Mouse (Mus musculus) cerebellum, postnatal 10 days (tissue): Measurements from ENCODE around the gene Foxl1.

Source experiments
- DNase-seq, 2 experiments: peaks; one replicate each; pipeline ENCODE4 v3.0.0; 2021; ENCODE audit warnings: mixed read lengths in 2 of 2

Foxl1 gene

DNA sequence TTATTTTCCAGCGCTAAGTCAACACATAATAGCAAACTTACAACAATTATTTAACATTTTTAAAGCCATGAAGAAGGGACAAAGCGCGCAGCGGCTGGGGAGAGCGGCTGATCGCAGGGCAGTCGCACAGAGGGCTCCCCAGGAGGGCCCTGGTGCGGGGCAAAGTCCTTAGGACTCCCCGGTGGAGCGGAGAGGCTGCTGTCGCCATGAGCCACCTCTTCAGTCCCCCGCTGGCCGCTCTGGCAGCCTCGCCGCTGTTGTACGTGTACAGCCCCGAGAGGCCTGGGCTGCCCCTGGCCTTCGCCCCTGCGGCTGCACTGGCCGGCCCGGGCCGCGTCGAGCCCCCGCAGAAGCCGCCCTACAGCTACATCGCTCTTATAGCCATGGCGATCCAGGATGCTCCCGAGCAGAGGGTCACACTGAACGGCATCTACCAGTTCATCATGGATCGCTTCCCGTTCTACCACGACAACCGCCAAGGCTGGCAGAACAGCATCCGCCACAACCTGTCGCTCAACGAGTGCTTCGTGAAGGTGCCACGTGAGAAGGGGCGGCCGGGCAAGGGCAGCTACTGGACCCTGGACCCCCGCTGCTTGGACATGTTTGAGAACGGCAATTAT is at the start of gene Foxl1:
Gene Foxl1, plus strand, starts transcription at position 185 of the 620 bp plus-strand sequence.
- DNase-seq = peak; percentile 32 to 47

GRCm38 (mm10) chr8:121078721-121079120 is 49.0 kb upstream of the Foxl1 start:
- DNase-seq = no peak

GRCm38 (mm10) chr8:121079201-121079600 is 48.5 kb upstream of the Foxl1 start:
- DNase-seq = no peak

- no peak for DNase-seq
These were observed 47.8 kb upstream of the Foxl1 start for GRCm38 (mm10) chr8:121079944-121080343.

DNA sequence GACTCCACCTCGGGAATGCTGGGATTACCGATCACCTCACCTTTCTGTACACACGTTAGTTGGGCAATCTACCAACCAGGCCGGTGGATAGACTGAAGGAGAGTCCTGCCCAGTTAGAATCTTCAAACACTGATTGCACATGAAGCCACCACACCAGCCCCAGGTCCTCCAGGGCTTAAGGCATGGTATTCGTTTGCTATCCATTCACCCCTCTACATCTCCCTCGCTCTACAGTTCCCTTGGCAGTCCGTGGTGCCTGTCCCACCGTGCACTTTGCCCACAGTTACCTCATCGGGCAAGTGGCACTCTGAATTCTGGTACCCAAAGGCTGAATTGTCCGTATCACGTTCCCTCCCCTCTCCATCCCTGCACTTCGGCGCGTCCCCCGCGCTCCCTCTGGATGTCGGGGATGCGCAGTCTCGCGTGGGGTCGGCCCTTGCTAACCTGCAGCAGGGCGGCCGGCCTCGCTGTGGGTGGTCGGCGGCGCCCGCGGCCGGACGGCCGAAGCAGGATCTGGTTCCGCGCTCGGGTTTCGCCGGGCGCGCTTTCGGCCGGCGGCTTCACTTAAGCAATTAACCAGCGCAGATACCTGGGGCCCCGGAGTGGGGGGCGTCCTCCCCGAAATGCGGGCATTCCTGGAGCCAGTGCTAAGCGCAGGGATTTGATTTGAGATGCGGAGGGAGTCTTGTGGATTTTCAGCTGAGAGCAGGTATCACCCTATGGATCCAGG is 47.2 kb upstream of the Foxl1 start:
- DNase-seq = no peak

DNA sequence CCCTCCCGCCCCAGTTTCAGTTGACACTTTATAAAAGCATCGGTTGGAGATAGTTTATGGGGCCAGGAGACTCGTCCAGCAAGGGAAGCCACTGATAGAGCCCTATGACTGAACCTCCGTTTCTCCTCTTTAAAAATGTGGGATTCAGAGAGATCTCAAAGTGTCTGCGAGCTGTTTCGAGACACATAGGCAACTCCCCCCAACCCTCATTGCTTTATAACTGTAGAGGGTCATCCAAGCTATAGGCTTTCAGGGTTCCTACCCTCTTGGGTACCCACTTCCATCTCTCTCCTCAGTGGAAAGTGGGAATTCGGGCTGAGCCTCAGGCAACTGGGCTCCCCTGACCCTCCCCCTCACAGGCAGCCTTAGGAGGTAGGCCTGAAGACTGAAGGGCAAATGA is 46.3 kb upstream of the Foxl1 start:
- no peak for DNase-seq

- DNase-seq = peak in 1 of 2 experiments; percentile 20
These were observed 45.3 kb upstream of the Foxl1 start for GRCm38 (mm10) chr8:121082218-121083092.

DNA sequence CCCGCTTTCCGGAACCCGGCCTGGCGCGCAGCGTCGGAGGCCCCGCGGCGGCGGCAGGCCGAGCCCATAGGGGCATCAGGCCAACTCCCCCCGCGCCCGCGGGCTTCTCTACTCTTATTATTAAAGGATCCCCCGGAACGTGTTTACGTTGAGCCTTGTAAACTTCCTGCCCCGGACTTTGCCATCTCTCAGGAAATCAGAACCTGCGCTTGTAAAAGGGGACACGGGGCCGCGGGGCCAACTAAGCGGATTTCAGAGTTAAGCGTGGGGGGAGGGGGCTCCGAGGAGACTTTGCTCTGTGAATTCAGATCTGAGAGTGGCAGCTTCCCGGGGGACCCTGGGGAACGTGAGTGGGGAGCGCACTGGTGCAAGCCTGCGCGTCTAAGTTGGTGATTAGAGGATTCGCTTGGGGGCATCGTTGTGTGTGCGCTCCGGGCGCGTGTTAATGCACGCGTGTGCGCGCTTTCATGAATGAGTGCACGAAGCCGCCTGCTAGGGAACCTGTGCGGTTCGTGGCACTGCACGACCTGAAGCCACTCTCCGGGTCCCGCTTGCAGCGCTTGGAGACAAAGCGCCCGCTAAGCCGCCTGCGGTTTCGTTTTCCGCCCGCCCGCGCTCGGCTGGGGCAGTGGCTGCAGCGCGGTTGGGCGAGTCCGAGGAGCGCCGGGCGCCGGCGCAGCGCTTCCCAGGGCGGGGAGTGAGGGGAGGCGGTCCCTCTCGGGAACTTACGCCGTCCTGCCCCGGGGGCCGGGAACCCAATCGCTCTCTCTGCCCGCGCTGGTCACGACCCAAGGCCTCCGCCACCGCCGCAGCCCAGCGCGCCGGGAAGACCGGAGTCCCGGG is 44.4 kb upstream of the Foxl1 start:
- peak; percentile 47 to 54 for DNase-seq

- DNase-seq = no peak
These were observed 43.9 kb upstream of the Foxl1 start for GRCm38 (mm10) chr8:121083936-121084209.

DNA sequence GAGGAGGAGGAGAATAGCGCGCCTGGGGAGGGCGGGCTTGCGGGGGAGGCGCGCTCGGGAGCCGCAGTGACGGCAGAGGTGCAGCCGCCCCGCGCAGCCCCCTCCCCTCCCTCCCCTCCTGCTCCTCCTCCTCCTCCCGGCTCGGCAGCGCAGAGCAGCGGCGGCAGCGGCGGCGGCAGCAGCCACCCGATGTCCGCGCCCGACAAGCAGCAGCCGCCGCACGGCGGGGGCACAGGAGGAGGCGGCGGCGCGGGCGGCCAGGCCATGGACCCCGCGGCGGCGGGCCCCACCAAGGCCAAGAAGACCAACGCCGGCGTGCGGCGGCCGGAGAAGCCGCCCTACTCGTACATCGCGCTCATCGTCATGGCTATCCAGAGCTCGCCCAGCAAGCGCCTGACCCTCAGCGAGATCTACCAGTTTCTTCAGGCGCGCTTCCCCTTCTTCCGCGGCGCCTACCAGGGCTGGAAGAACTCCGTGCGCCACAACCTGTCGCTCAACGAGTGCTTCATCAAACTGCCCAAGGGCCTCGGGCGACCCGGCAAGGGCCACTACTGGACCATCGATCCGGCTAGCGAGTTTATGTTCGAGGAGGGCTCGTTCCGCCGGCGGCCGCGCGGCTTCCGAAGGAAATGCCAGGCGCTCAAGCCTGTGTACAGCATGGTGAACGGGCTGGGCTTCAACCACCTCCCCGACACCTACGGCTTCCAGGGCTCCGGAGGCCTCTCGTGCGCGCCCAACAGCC is 43.4 kb upstream of the Foxl1 start, which contains the start of gene Foxf1:
Gene Foxf1, plus strand, starts transcription at position 177 of the 742 bp plus-strand sequence.
- peak in 1 of 2 experiments; percentile 44 for DNase-seq

DNA sequence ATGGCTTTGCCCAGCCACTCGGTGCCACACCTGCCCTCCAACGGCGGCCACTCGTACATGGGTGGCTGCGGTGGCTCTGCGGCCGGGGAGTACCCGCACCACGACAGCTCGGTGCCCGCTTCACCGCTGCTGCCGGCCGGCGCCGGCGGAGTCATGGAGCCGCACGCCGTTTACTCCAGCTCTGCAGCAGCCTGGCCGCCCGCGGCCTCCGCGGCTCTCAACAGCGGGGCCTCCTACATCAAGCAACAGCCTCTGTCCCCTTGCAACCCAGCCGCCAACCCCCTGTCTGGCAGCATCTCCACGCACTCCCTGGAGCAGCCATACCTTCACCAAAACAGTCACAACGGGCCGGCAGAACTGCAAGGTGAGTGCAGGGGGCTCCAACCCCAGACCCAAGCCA is 42.7 kb upstream of the Foxl1 start:
- peak in 1 of 2 experiments; percentile 16 for DNase-seq

DNA sequence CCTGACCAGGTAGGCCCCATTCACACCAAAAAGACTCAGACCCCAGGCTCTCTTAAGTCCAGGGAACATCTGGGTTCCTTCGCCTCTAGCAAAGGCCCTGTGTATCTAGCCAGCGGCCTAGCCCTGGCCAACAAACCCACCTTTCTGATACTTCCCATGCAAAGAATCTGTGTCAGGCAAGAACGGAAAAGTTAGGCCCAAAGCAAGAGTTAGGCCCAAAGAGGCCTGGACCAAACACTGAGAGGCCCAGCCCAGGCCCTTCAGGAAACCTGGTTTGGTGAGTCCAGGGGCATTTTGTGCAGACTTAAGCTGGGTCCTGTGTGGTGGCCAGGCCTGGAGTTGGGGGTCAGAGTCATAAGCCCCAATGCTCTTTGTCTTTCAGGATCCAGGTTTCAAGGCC is 42.2 kb upstream of the Foxl1 start:
- no peak for DNase-seq

DNA sequence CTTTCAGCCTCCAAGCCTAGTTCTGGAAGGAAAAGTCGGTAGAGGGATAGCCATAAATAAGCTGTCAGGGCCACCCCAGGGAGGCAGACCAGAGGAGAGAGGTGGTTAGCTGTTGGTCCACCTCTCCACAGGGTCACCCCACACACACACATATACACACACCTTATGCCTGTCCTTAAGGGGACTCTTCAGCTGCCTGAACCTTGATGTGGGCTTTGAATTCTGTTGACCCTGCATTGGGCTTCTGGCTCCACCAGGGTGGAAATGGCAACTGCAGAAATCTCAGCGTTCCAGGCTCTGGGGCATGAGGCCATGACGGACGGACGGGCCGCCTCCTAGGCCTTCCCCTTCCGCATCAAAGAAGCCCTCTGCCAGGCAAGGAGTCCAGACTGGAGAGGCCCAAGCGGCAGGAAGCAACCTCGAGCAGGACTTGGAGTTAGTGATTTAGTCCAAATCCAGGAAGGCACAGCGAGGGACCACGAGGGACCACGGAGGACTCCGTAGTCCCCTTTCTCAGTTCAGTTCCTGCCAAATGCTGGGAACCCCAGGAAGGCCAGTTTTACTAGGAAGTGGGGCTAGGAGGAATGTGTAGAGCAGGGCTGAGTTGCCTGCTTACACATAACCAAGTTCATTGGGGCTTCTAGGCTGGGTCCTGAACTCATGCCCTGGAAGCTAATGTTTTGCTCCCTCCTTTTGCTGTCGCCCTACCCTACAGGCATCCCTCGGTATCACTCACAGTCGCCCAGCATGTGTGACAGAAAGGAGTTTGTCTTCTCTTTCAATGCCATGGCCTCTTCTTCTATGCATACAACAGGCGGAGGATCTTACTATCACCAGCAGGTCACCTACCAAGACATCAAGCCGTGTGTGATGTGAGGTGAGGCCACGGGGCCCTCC is 41.5 kb upstream of the Foxl1 start:
- no peak for DNase-seq

DNA sequence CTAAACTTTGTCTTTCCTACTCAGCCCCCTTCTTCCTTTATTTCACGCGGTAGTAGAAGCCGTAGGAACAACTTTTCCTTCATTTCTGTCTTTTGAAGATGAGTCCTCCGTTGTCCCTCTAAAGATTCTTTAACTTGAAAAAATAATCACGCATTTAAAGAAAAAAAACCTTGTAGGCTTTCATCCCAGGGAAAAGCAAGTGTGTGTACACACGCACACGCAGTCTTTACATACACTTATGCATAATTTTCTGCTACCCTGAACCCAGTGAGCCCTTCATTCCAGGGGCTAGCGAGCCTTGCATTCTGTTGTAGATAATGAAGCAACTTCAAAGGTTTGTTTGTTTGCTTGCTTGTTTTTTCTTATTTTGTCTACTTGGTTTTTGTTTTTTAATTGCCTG is 39.5 kb upstream of the Foxl1 start:
- no peak for DNase-seq

GRCm38 (mm10) chr8:121088871-121089630 is 38.7 kb upstream of the Foxl1 start:
- no peak for DNase-seq

DNA sequence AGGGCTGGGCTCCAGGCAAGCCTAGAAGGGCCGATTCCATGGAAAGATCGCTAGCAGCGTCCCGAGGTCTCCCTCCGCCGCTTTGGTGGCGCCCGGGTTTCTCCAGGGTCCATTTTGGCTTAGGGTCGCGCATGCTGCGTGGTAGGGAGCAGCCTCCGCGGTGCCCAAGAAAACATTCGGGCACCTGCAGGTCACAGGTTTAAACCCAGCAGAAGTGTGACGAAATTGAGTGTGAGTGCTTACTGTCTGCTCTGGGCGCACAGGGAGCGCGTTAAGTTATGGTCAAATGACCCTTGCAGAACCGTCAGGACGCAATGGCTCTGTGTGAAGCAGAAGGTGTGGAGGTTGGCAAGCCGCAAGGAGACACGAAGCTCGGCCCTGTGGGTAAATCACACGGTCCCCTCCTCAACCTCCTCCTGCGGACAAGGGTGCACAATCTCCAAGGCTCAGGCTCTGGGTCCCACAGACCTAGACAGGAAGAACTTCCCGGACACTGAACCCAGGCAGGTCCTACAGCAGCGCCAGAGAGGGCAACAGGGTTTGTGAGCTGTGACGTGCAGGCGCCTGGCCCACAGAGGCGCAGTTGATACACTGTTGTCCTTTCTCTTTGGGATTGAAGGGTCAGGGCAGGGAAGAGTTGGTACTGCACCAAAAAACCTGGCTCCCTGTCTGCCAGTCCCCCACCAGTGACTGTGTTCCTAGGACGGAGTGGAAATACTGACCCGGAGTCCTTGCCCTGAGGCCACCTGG is 37.9 kb upstream of the Foxl1 start:
- no peak for DNase-seq

DNA sequence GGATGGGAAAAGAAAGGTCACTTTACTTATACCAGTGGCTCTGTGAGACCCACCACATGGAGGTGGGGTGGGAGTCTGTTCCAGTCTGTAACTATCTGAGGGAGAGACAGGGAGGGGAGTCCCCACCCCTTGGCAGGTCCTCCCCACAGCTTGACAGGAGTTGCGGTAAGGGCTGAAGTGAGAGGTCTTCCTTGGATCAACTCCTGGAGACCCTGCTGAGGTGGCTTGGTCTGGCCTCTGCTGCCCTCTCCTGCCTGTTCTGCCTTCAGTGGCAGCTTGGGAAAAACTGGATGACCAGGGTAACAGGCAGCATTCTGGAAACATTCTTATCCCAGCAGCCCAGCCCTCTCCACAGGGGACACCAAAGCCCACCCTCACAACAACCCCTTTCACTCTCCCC is 37.0 kb upstream of the Foxl1 start:
- DNase-seq = peak in 1 of 2 experiments; percentile 49

GRCm38 (mm10) chr8:121092141-121092540 is 35.6 kb upstream of the Foxl1 start:
- no peak for DNase-seq

GRCm38 (mm10) chr8:121092627-121093026 is 35.1 kb upstream of the Foxl1 start:
- peak; percentile 92 to 96 for DNase-seq
